Mouse (Mus musculus): ENCODE results near the gene Abt1. TPM values are rescaled to one million over a fixed set of nuclear protein-coding genes. Genes with fewer than 3 reads are reported as not detected.
A peak's percentile ranks its signal among the peaks of the same experiment; 100 is the strongest.

Gene Abt1
- polyA plus RNA-seq, 1 experiment from 2014 or later = 13.2 TPM

DNA sequence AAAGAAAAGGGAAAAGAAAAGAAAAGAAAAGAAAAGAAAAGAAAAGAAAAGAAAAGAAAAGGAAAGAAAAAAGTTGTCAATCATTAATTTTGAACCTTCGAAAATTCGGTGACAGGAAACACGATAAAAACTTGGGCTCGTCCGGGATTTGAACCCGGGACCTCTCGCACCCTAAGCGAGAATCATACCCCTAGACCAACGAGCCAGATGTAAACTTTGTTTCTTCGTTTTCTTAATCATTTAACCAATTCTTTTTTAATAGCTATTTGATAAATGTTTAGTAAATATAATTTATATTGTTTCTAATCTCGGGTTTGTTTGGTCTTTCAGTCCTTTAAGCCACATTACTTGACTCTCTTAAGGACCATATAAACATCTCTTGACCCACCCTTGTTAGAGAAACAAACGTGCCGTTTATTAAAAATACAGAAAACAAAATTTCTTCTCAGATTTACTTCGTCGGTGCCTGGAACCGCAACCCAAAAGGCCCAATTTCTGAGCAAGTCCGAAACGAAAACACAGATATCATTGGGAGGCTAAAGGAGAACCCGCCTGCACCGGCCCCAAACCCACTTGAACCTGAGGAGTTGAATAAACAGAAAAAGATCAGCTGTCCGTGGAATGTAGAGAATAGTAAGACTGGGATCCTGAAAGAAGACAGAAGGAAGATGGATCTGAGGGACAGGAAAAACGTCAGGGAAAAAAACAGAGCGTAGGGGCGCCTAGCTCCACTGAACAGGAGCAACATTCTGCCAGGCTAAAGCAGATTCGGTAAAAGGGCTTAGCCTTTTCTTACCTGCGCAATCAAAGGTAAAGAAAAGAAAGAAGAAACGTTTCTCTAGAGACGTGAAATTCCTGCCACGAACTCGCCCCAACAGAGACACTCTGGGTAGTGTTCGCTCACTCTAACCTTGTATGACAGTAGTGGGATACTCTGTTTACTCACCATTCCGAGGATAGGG is 13.5 kb upstream of the Abt1 start:
- peaks cover 18% of the 10 kb centered on the region for H3K4me1 ChIP-seq
- peak overlapping the region; percentile 50 for H3K4me3 ChIP-seq (replicated peaks)
- peak overlapping the region; percentile 68 for H3K27ac ChIP-seq
- under 1% methylated on average over 32 of the region's 32 CpGs for WGBS
- no peaks in the 10 kb centered on the region for H3K27me3 ChIP-seq
- H3K4me2 ChIP-seq = peak overlapping the region; percentile 67
- peak; percentile 19; the same call in 1 of the 2 replicates for ATAC-seq (ENCODE audit: low FRiP score)
- H3K9ac ChIP-seq = peak overlapping the region; percentile 63
- H3K36me3 ChIP-seq (replicated peaks) = no peaks in the 10 kb centered on the region
- no peaks in the 10 kb centered on the region for H3K9me3 ChIP-seq

DNA sequence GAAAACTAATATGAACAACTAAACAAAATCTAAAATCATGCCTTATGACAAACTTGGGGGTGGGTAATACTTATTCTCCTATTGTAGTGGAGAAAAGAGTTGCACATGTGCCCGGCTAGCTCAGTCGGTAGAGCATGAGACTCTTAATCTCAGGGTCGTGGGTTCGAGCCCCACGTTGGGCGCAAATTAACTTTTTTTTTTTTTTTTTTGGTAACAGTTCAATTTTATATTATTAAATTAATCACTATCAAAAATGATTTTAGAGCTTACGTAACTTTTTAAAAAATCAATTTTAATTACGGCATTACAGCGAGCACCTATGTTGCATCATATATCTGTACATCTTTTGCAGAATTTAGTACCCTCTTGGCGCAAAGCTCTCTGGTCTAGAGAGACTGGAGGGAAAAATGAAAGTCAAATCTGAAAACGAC is 12.6 kb upstream of the Abt1 start:
- no peaks in the 10 kb centered on the region for H3K36me3 ChIP-seq (replicated peaks)
- H3K4me3 ChIP-seq (replicated peaks) = peak overlapping the region; percentile 40
- 1% methylated on average over 11 of the region's 11 CpGs for WGBS
- no peak overlapping the region for H3K9ac ChIP-seq
- H3K27me3 ChIP-seq = no peaks in the 10 kb centered on the region
- ATAC-seq (ENCODE audit: low FRiP score) = no peak
- H3K9me3 ChIP-seq = no peaks in the 10 kb centered on the region
- peaks cover 18% of the 10 kb centered on the region for H3K4me1 ChIP-seq
- H3K4me2 ChIP-seq = peak overlapping the region; percentile 65
- H3K27ac ChIP-seq = no peak overlapping the region

DNA sequence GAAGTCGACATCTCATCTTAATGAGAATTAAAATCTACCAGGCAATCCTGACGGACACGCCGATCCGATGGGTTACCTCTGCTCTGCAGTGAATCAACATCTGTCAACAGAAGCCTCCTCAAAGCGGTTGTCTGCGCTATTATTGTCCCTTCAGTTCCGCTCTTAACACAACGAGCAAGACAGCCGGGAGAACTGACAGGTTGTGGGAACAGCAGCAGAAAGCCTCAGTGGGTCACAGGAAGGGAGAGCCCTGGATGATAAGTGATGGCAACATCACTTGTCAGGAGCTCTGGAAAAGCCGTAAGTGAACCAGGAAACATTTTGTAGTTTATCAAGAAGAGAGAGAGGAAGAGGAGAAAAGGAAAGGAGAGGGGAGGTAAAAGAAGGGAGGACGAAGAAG is 12.0 kb upstream of the Abt1 start:
- H3K4me3 ChIP-seq (replicated peaks) = peak overlapping the region; percentile 40
- H3K36me3 ChIP-seq (replicated peaks) = no peaks in the 10 kb centered on the region
- H3K27ac ChIP-seq = 0 out of 2 replicates have a peak overlapping the region, but pooled peaks have one; percentile 25
- peak overlapping the region; percentile 54; the same call in 1 of the 2 replicates for H3K9ac ChIP-seq
- H3K27me3 ChIP-seq = no peaks in the 10 kb centered on the region
- no peaks in the 10 kb centered on the region for H3K9me3 ChIP-seq
- WGBS = 1% methylated on average over 12 of the region's 12 CpGs
- H3K4me1 ChIP-seq = peaks cover 18% of the 10 kb centered on the region
- no peak for ATAC-seq (ENCODE audit: low FRiP score)
- peak overlapping the region; percentile 65 for H3K4me2 ChIP-seq

GRCm38 (mm10) chr13:23435241-23435640 is 11.6 kb upstream of the Abt1 start:
- ATAC-seq (ENCODE audit: low FRiP score) = no peak
- Histone ChIP-seq H3K4me3 (replicated peaks) (peak overlapping the region; percentile 40), H3K36me3 (replicated peaks) (no peaks in the 10 kb centered on the region), H3K9me3 (no peaks in the 10 kb centered on the region), H3K9ac (no peak overlapping the region), H3K4me2 (peak overlapping the region; percentile 65), H3K4me1 (peaks cover 18% of the 10 kb centered on the region), H3K27me3 (no peaks in the 10 kb centered on the region), H3K27ac (no peak overlapping the region)
- WGBS = 17% methylated on average over 4 of the region's 4 CpGs

DNA sequence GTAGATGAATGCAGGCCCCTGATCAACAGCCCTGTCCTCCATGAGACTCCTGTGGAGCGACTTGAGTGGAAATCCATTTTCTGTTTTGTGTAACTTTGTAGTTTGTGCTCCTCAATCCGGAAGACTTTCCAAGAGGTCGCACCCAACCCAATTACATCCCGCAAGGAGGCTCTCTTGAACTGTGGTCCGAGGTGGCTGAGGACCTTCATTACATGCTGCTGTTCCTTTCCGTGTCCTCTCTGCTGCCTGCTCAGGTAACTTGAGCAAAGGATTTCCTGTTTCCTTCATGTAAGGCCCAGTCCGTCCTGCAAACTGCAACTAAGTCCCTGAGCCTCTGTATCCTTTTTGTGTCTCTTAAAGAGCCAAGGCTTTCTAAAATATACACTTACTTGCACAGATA is 10.8 kb upstream of the Abt1 start:
- no peak overlapping the region for H3K27ac ChIP-seq
- no peak overlapping the region for H3K4me3 ChIP-seq (replicated peaks)
- no peak overlapping the region for H3K9ac ChIP-seq
- ATAC-seq (ENCODE audit: low FRiP score) = no peak
- H3K27me3 ChIP-seq = no peaks in the 10 kb centered on the region
- peak overlapping the region; percentile 28 for H3K4me2 ChIP-seq
- no peaks in the 10 kb centered on the region for H3K36me3 ChIP-seq (replicated peaks)
- H3K4me1 ChIP-seq = peaks cover 25% of the 10 kb centered on the region
- H3K9me3 ChIP-seq = no peaks in the 10 kb centered on the region
- WGBS = 10% methylated on average over 7 of the region's 7 CpGs

DNA sequence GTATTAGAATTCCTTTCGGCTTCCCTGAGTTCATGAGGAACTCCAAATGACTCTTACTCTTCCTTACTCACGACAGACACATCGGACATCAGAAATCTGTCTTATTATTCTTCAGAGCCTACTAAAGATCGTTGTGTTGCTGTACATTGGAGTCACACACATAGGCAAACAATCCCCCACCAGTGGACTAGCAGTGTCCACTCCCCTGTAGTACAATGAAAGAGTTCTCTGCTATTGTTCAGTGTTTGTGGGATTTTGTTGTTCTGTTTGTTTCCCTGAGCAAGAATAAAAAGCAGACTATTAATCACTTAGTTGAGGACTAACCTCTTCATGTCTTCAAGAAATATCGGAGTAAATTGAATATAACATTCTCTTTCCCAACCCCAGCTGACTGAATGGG is 10.1 kb upstream of the Abt1 start:
- Histone ChIP-seq H3K36me3 (replicated peaks) (no peaks in the 10 kb centered on the region), H3K27ac (no peak overlapping the region), H3K4me3 (replicated peaks) (no peak overlapping the region), H3K9me3 (no peaks in the 10 kb centered on the region), H3K27me3 (no peaks in the 10 kb centered on the region), H3K4me2 (peak overlapping the region; percentile 30), H3K4me1 (peaks cover 30% of the 10 kb centered on the region), H3K9ac (no peak overlapping the region)
- ATAC-seq (ENCODE audit: low FRiP score) = no peak
- 56% methylated on average over 5 of the region's 5 CpGs for WGBS

GRCm38 (mm10) chr13:23433206-23433605 is 9.5 kb upstream of the Abt1 start:
- 8% methylated on average over 5 of the region's 5 CpGs for WGBS
- no peak for ATAC-seq (ENCODE audit: low FRiP score)
- H3K9ac ChIP-seq = peak overlapping the region; percentile 5; the same call in 1 of the 2 replicates
- peak overlapping the region; percentile 49 for H3K4me3 ChIP-seq (replicated peaks)
- peaks cover 30% of the 10 kb centered on the region for H3K4me1 ChIP-seq
- no peaks in the 10 kb centered on the region for H3K36me3 ChIP-seq (replicated peaks)
- H3K4me2 ChIP-seq = peak overlapping the region; percentile 58
- H3K27me3 ChIP-seq = no peaks in the 10 kb centered on the region
- H3K27ac ChIP-seq = peak overlapping the region; percentile 46; the same call in 1 of the 2 replicates
- no peaks in the 10 kb centered on the region for H3K9me3 ChIP-seq

DNA sequence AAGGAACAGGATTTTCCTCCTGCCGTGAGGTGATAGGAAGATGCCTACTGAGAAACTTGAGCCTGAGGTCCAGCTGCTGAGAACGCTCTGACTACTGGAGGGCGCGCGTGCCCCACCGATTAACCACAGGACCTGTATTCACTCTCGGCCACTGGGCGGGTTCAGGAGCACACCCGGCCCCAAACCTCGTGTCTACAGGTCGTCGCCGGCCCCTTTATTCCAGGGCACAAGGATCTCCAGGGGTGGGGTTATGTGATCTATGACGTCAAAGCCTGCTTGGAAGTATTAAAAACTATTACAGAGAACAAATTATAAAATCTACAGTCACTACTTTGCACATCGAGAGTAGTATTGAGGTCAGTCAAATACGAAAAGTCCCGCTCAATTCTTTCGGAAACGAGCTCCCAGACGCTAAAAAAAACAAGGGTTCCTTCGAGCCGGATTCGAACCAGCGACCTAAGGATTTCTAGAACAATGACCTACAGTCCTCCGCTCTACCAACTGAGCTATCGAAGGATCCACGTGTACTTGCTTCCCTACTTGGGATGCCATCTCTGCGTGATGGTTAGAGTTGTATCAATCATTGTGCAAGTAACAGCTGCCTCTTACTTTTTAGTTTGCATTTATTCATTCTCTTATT is 9.0 kb upstream of the Abt1 start:
- Histone ChIP-seq H3K27ac (peak overlapping the region; percentile 57; the same call in 1 of the 2 replicates), H3K4me2 (peak overlapping the region; percentile 58), H3K36me3 (replicated peaks) (no peaks in the 10 kb centered on the region), H3K4me3 (replicated peaks) (peak overlapping the region; percentile 49), H3K4me1 (peaks cover 30% of the 10 kb centered on the region), H3K9me3 (no peaks in the 10 kb centered on the region), H3K9ac (peak overlapping the region; percentile 40; the same call in 1 of the 2 replicates), H3K27me3 (no peaks in the 10 kb centered on the region)
- peak; percentile 87 for ATAC-seq (ENCODE audit: low FRiP score)
- under 1% methylated on average over 28 of the region's 28 CpGs for WGBS

GRCm38 (mm10) chr13:23431351-23431771 is 7.7 kb upstream of the Abt1 start:
- Histone ChIP-seq H3K4me1 (peaks cover 30% of the 10 kb centered on the region), H3K27ac (peak overlapping the region; percentile 92), H3K4me3 (replicated peaks) (peak overlapping the region; percentile 49), H3K27me3 (no peaks in the 10 kb centered on the region), H3K9ac (peak overlapping the region; percentile 54), H3K36me3 (replicated peaks) (no peaks in the 10 kb centered on the region), H3K9me3 (no peaks in the 10 kb centered on the region), H3K4me2 (peak overlapping the region; percentile 58)
- ATAC-seq (ENCODE audit: low FRiP score) = peak; percentile 70
- WGBS = under 1% methylated on average over 15 of the region's 15 CpGs

GRCm38 (mm10) chr13:23430734-23431133 is 7.1 kb upstream of the Abt1 start:
- H3K9ac ChIP-seq = peak overlapping the region; percentile 53
- H3K9me3 ChIP-seq = no peaks in the 10 kb centered on the region
- no peaks in the 10 kb centered on the region for H3K27me3 ChIP-seq
- WGBS = under 1% methylated on average over 17 of the region's 17 CpGs
- peak overlapping the region; percentile 92 for H3K27ac ChIP-seq
- peak overlapping the region; percentile 58 for H3K4me2 ChIP-seq
- H3K4me3 ChIP-seq (replicated peaks) = peak overlapping the region; percentile 49
- no peaks in the 10 kb centered on the region for H3K36me3 ChIP-seq (replicated peaks)
- peak; percentile 57 for ATAC-seq (ENCODE audit: low FRiP score)
- H3K4me1 ChIP-seq = peaks cover 28% of the 10 kb centered on the region

DNA sequence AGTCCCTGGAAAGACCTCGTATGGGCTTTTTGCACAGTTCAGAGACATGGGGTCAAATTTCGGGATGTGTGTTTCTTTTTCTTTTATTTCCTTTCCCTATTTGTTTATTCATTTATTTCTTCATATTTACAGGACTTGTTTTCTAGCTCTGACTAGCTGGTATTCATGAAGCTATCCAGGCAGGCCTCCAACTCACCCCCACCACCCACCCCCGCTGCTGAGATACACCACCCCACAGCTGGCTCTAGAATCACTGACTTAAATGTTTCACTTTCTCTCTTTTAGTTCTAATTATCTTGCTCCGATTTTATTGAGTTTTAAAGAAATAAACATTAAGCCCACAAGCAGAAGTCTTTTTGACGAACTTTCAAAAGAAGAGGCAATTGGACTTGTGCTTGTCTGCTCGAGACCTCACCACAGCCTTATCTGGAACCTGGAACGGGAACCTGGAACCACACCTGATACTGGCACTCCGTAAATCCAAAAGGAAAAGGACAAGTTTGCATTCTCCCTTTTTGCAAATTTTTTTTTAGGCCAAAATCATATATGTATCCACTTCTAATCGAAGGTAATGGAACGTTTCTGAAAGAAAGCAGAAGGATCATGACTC is 6.2 kb upstream of the Abt1 start:
- Histone ChIP-seq H3K4me1 (peaks cover 25% of the 10 kb centered on the region), H3K4me3 (replicated peaks) (peak overlapping the region; percentile 49), H3K9ac (peak overlapping the region; percentile 53), H3K27me3 (no peaks in the 10 kb centered on the region), H3K36me3 (replicated peaks) (no peaks in the 10 kb centered on the region), H3K27ac (peak overlapping the region; percentile 92), H3K4me2 (peak overlapping the region; percentile 58), H3K9me3 (no peaks in the 10 kb centered on the region)
- no peak for ATAC-seq (ENCODE audit: low FRiP score)
- 40% methylated on average over 10 of the region's 10 CpGs for WGBS
